Mouse (Mus musculus) stomach, embryonic 16.5 days (tissue): Measurements from ENCODE around the gene Gm21954. TPM values are rescaled to one million over a fixed set of nuclear protein-coding genes. Genes with fewer than 3 reads are reported as not detected.

ENCODE experiments used
- ATAC-seq: fragments of 200-750 bp; cut with Nextera tagmentation; 2 replicates; pipeline ENCODE4 v1.8.0; 2017; ENCODE audit warnings: moderate number of reproducible peaks, moderate TSS enrichment; ENCODE audit not compliant: insufficient read depth, low FRiP score
- H3K27ac ChIP-seq: fragments of 300-500 bp; sonication (generic); 2 replicates; pipeline ENCODE4 v1.5.1; 2014; ENCODE audit warnings: low read length
- H3K27me3 ChIP-seq: fragments of 300-500 bp; sonication (generic); 2 replicates; pipeline ENCODE4 v1.6.1; 2014; ENCODE audit warnings: low read length, control low read depth, mixed read lengths; ENCODE audit not compliant: control insufficient read depth, insufficient read depth
- H3K36me3 ChIP-seq: fragments of 300-500 bp; sonication (generic); 2 replicates; pipeline ENCODE4 v1.6.1; 2014; ENCODE audit warnings: low read length; ENCODE audit not compliant: control insufficient read depth, insufficient read depth
- H3K4me1 ChIP-seq: fragments of 300-500 bp; sonication (generic); 2 replicates; pipeline ENCODE4 v1.6.1; 2014; ENCODE audit warnings: low read length, control low read depth, mixed read lengths; ENCODE audit not compliant: control insufficient read depth, insufficient read depth
- H3K4me2 ChIP-seq: fragments of 300-500 bp; sonication (generic); 2 replicates; pipeline ENCODE4 v1.6.1; 2014; ENCODE audit warnings: low read depth, low read length, mixed read lengths
- H3K4me3 ChIP-seq: fragments of 300-500 bp; sonication (generic); replicated peaks from 2 replicates; pipeline ENCODE4 v1.5.1; 2014; ENCODE audit warnings: mild to moderate bottlenecking, low read length
- H3K9ac ChIP-seq: fragments of 300-500 bp; sonication (generic); 2 replicates; pipeline ENCODE4 v1.6.1; 2014; ENCODE audit warnings: low read length
- H3K9me3 ChIP-seq: fragments of 300-500 bp; sonication (generic); replicated peaks from 2 replicates; pipeline ENCODE4 v1.6.1; 2016; ENCODE audit warnings: low read length, control low read depth; ENCODE audit not compliant: control insufficient read depth
- WGBS: fragments of 180-500 bp; shearing (Covaris S2); extraction: QIAGEN DNeasy Blood & Tissue Kit; methylation state at CpG from one replicate; pipeline ENCODE4 v1.1.7; 2014; 5-methylcytosine and 5-hydroxymethylcytosine counted together
- polyA plus RNA-seq: library from polyadenylated mRNA; unstranded; fragments of >200 nt; fragmentation: Nextera tagmentation; extraction: Ambion mirVana; gene quantifications from 2 replicates; pipeline ENCODE4 v1.2.1, GENCODE M21; 2015

The Gm21954 gene
- not detected in 2 replicates for polyA plus RNA-seq

DNA sequence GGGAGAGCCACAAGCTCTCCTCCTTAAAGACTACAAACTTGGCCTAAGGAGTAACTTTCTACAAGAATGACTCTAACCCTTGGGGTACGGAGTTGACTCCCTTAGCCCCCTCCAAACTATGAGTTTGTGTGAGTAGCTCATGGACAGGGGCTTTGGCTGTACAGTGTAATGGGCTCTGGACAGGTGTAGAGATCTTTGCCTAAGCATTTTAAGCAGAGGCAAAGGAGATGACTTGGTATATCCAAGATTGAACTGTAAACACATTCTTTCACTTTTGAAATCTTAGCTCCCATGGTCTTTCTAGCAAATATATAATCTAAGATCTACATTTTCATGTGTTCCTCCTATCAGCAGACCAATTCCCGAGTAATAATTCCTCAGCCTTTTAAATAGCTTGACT is at the start of gene Gm21954:
Gene Gm21954, minus strand, starts transcription at position 101 of the 400 bp plus-strand sequence.
- Histone ChIP-seq H3K9me3 (no peaks in the 10 kb centered on the region), H3K27ac (no peak within 1 kb of the TSS), H3K9ac (no peak within 1 kb of the TSS), H3K27me3 (no peaks in the 10 kb centered on the region), H3K4me1 (no peaks in the 10 kb centered on the region), H3K36me3 (no peaks in the 10 kb centered on the region), H3K4me3 (no peak within 1 kb of the TSS), H3K4me2 (no peak within 1 kb of the TSS)
- ATAC-seq, result no peak
- 85% methylated on average over 2 of the region's 2 CpGs for WGBS

DNA sequence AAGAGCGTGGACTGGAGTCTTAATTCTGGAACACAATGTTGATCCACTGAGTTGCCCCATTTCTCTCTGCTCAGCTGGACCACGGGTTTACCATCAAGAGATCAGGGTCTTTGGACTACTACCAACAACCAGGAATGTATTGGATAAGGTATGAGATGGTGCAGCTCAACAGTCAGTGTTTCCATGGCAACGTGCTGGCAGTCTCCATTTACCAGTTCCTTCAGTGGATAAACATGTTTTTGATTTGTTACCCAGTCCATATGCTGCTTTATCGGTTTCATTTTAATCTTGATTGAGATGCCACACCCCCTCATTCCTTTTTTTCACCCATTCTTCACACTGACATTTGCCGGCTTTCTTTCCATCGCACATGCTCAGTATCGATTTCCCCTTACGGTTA is 49.8 kb upstream of the Gm21954 start:
- WGBS, result 76% methylated on average over 8 of the region's 8 CpGs
- H3K9ac ChIP-seq, result no peak overlapping the region
- ATAC-seq, result no peak
- H3K4me1 ChIP-seq, result 0 out of 2 replicates have a peak, but pooled peaks cover 5% of the 10 kb centered on the region
- H3K4me3 ChIP-seq, result no peak overlapping the region
- H3K27me3 ChIP-seq, result no peaks in the 10 kb centered on the region
- no peak overlapping the region for H3K27ac ChIP-seq
- H3K36me3 ChIP-seq, result no peaks in the 10 kb centered on the region
- no peaks in the 10 kb centered on the region for H3K9me3 ChIP-seq
- H3K4me2 ChIP-seq, result no peak overlapping the region

DNA sequence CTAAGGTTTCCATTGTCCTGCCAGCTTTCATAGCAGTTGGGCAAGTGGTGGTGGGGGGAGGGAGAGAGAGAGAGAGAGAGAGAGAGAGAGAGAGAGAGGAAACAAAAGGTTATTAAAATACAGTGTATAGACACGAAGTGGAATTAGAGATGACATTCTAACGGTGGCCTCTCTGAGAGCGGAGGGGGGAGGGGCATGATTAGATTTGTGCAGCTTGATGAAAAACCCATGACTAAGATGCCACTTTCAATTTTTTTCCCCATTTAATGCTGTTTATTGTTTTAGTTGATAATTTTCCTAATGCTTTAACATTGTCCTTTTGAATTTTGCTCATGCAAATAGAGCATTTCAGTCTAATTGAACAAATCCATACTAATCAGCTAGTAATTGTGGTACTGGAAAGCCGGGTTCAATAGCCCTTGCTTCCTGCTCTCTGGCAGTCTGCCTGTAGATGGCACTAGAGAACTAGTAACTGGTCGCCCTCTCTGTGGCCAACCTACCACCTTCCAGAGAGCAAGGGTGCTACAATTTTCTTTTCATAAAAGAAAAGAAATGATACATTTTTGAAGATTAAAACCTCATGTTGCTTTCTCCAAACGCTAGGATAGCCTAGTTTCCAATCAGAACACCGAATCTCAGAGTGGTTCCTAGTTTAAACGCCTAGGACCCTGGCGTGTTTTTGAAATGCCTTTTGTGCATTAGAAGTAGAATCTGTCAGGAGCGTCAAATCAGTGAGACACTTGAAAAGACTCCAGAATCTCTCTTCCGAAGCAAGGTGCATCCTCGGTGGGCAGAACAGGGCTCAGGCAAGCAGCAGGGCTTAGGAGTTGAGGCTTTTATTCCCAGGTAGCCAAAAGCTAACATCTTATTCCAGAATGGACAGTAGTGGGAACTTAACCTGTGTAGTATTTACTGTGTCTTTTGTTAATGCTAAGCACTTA is 48.5 kb upstream of the Gm21954 start:
- no peak overlapping the region for H3K4me3 ChIP-seq
- H3K27me3 ChIP-seq, result no peaks in the 10 kb centered on the region
- no peak overlapping the region for H3K27ac ChIP-seq
- H3K4me1 ChIP-seq, result 0 out of 2 replicates have a peak, but pooled peaks cover 6% of the 10 kb centered on the region
- no peak overlapping the region for H3K4me2 ChIP-seq
- H3K36me3 ChIP-seq, result no peaks in the 10 kb centered on the region
- 34% methylated on average over 12 of the region's 12 CpGs for WGBS
- 0 out of 2 replicates have a peak, but pooled peaks have one; percentile 66 for ATAC-seq
- no peaks in the 10 kb centered on the region for H3K9me3 ChIP-seq
- H3K9ac ChIP-seq, result no peak overlapping the region

DNA sequence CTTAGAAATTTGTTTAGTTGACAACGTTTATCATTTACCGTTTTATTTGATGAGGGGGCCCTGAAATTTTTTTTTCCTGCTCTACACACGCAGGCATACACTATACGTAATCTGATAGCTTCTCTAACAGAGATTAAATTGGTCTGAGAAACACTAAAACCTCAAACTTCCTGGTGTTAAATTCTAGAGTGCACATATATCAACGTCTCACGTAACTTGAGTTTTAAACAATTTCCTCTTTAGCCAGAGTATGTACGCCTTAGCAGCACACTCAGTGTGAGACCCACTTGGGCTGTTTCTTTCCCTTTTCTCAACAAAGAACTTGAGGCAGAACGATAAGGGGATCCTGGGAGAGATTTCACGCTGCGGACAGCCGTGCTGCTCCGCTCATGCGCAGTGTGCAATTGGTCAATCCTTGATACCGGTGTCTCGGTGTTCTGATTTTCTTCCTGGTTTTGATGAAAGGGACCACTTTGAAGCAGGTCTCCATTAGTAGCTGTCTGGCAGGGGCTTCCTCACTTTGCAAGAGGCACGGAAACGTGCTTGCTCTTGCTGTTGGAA is 45.5 kb upstream of the Gm21954 start:
- WGBS, result 30% methylated on average over 17 of the region's 17 CpGs
- Histone ChIP-seq H3K27me3 (no peaks in the 10 kb centered on the region), H3K4me3 (peak overlapping the region; percentile 31), H3K4me1 (0 out of 2 replicates have a peak, but pooled peaks cover 6% of the 10 kb centered on the region), H3K9ac (peak overlapping the region; percentile 48), H3K9me3 (no peaks in the 10 kb centered on the region), H3K27ac (0 out of 2 replicates have a peak overlapping the region, but pooled peaks have one; percentile 3), H3K4me2 (peak overlapping the region; percentile 52), H3K36me3 (no peaks in the 10 kb centered on the region)
- ATAC-seq, result no peak

DNA sequence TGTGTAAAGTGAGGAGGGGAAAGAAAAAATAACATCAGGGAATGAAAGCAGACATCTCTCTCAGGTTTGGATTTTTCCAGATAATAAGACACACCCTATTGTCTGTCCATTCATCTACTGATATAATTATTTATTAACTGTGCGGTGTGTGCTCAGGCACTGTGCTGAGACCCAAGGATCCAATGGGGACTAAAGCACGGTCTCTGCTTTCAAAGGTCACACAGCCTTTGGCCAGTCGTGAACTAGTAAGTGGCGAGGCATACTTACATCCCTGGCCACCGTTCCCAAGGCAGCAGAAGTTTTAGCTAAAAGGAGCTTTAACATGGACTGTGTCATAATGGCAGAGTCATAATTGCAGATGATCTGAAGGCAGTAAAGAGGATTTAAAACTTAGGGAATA is 44.0 kb upstream of the Gm21954 start:
- Histone ChIP-seq H3K36me3 (no peaks in the 10 kb centered on the region), H3K4me3 (no peak overlapping the region), H3K27ac (no peak overlapping the region), H3K9ac (no peak overlapping the region), H3K9me3 (no peaks in the 10 kb centered on the region), H3K27me3 (no peaks in the 10 kb centered on the region), H3K4me2 (no peak overlapping the region), H3K4me1 (0 out of 2 replicates have a peak, but pooled peaks cover 6% of the 10 kb centered on the region)
- ATAC-seq, result no peak
- 72% methylated on average over 5 of the region's 5 CpGs for WGBS

DNA sequence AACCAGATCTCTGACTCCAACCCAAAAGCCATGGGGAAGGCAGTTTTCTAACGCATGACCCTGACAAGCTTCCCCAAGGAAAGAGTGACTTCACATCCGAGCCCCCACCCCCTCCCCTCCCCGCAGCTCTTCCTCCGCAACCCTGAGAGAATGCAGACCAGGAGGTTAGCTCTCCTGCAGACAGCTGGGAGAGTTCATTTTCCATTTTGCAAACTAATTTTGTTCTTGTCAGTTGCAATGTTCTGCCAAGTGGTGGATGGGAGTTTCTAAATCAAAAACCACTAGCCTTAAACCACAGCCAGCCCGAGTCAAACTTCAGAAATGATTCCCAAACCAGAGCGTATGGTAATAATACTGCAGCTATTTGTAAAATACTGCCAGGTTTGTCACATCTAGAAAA is 39.6 kb upstream of the Gm21954 start:
- no peaks in the 10 kb centered on the region for H3K4me1 ChIP-seq
- no peak overlapping the region for H3K4me2 ChIP-seq
- no peaks in the 10 kb centered on the region for H3K9me3 ChIP-seq
- ATAC-seq, result peak; percentile 56; the same call in 1 of the 2 replicates
- H3K36me3 ChIP-seq, result no peaks in the 10 kb centered on the region
- H3K9ac ChIP-seq, result no peak overlapping the region
- H3K27ac ChIP-seq, result no peak overlapping the region
- no peaks in the 10 kb centered on the region for H3K27me3 ChIP-seq
- WGBS, result 37% methylated on average over 6 of the region's 6 CpGs
- H3K4me3 ChIP-seq, result no peak overlapping the region

DNA sequence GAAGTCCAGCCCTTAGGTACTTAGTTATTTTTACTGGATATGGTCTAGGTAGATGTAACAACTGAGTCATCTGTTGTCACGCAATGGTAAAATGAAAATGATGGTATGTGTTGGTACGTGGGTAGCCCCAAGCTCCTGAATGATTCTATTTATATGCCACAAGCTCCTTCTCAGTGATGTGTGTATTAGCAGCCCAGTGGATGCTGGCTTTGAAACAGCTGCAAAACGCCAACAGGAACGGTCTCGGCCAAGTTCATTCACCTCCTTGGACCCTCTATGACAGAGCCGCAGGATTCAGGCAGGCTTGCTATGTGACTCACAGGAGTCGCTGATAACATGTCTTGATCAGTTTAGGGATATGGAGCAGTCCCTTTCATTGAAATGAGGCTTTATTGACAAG is 38.2 kb upstream of the Gm21954 start:
- no peaks in the 10 kb centered on the region for H3K36me3 ChIP-seq
- H3K4me2 ChIP-seq, result no peak overlapping the region
- no peak overlapping the region for H3K4me3 ChIP-seq
- H3K9ac ChIP-seq, result no peak overlapping the region
- 62% methylated on average over 7 of the region's 7 CpGs for WGBS
- no peaks in the 10 kb centered on the region; the same call in 1 of the 2 replicates for H3K9me3 ChIP-seq
- no peaks in the 10 kb centered on the region for H3K4me1 ChIP-seq
- H3K27ac ChIP-seq, result no peak overlapping the region
- no peak for ATAC-seq
- no peaks in the 10 kb centered on the region for H3K27me3 ChIP-seq

DNA sequence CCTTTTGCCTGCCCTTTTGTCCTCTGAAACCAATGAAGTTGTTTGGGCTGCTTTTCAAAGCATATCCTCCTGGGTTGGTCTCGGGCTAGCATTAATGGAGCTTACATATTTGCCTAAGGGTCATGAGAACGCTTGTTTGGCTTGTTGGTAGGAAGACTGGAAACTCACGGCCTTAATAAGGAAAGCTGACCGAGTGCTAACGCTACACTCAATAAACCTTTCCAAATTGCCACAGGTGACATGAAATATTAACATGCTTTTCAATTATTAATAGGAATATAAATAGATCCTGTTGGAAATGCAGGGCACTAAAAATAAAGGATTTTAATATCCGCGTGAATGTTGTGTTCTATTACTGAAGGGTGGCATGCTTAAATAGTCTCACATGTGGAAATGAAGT is 27.3 kb upstream of the Gm21954 start:
- H3K9ac ChIP-seq, result no peak overlapping the region
- H3K27me3 ChIP-seq, result no peaks in the 10 kb centered on the region
- 81% methylated on average over 7 of the region's 7 CpGs for WGBS
- H3K4me3 ChIP-seq, result no peak overlapping the region
- ATAC-seq, result no peak
- no peak overlapping the region for H3K27ac ChIP-seq
- no peaks in the 10 kb centered on the region for H3K4me1 ChIP-seq
- no peaks in the 10 kb centered on the region for H3K9me3 ChIP-seq
- no peaks in the 10 kb centered on the region for H3K36me3 ChIP-seq
- no peak overlapping the region for H3K4me2 ChIP-seq

DNA sequence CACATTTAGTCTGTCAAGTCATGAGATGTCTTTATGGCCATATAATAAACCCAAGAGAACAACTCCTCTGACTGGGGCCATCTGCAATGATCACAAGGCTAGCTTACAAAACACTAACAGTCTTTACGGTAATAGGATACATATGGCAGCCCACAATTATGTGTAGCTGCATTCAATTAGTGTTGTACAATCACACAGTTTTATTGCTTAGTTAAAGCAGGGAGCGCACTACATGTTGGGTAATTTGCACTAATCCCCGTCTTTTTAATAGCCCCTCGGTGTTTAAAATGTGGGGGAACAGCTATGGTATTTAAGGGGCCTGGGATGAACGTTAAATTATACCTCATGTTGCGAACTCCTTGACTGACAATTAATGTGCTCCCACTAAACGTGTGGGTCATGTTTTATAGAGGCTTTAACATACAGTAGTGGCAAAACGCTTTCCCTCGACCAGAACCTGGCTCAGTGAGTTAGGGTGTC is 24.5 kb upstream of the Gm21954 start:
- Histone ChIP-seq H3K9ac (no peak overlapping the region), H3K4me2 (no peak overlapping the region), H3K36me3 (no peaks in the 10 kb centered on the region), H3K4me1 (no peaks in the 10 kb centered on the region), H3K4me3 (no peak overlapping the region), H3K27ac (no peak overlapping the region), H3K27me3 (no peaks in the 10 kb centered on the region), H3K9me3 (no peaks in the 10 kb centered on the region)
- no peak for ATAC-seq
- WGBS, result 78% methylated on average over 9 of the region's 9 CpGs
